Mouse (Mus musculus): ENCODE data around the gene Ppm1n. TPM values are rescaled to one million over a fixed set of nuclear protein-coding genes. Genes with fewer than 3 reads are reported as not detected.
"Not testable (repeated sequence)": the region's sequence is repeated elsewhere in the genome, so short reads cannot be mapped to it uniquely, and the experiment has no call there.

Gene Ppm1n
- polyA plus RNA-seq, 1 experiment from 2014 or later = not detected

DNA sequence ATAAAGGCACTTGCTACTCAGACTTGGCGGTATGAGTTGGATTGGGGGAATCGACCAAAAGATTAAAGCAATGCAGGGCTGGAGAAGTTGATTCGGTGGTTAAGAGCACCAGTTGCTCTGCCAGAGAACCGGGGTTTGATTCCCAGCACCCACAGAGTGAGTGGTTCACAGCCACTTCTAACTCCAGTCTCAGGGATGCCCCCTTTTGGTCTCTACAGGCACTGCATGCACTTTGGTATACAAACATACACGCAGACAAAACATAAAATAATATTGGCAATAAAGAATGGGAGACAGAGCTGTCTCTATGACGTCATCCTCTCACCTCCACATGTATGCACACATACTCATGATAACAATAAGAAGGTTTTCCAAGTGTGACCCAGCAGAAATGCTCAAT, 17.2 kb upstream of the Ppm1n start:
- Histone ChIP-seq H3K4me1 (peaks cover 14% of the 10 kb centered on the region; the same call in 1 of the 2 replicates), H3K4me2 (replicated peaks) (no peak overlapping the region), H3K4me3 (no peak overlapping the region), H3K27me3 (peaks cover 9% of the 10 kb centered on the region), H3K9me3 (no peaks in the 10 kb centered on the region), H3K27ac (no peak overlapping the region), H3K9ac (no peak overlapping the region), H3K36me3 (no peaks in the 10 kb centered on the region)
- ATAC-seq (ENCODE audit: low FRiP score, low read depth) = no peak
- 85% methylated on average over 6 of the region's 6 CpGs for WGBS

DNA sequence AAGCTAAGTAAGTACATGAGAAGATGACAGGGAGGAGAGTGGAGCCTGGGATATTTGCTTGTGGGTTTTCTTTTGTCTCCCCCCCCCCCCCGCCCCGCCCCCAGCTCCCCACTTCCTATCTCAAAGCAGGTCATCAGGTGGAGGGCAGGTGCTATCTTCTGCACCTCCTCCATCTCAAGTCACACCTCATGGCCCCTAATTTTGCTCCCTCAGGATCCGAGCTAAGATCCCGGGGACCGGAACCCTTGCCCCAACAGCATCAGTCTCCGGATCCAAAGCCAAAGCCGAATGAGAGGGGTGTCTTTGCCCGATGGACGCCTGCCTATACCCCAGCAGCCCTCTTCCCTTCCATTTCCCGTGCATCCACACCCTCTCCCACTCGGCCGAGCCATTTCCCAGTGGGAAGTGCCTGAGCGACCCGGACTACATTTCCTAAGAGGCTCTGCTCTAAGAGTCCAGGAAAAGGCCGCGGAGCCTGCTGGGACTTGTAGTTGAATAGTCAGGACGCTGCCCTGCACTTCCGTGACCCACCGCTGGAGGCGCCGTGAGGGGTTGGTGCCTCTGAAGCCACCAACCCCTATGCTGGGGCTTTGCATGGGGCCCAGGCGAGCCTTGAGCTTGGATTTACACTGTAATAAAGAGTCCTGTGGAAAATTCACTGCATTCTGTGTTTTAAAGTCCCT, 15.8 kb upstream of the Ppm1n start:
- H3K27me3 ChIP-seq = no peaks in the 10 kb centered on the region
- H3K36me3 ChIP-seq = no peaks in the 10 kb centered on the region
- no peak overlapping the region for H3K27ac ChIP-seq
- H3K4me1 ChIP-seq = peaks cover 17% of the 10 kb centered on the region
- H3K4me2 ChIP-seq (replicated peaks) = peak overlapping the region; percentile 62
- WGBS = 12% methylated on average over 20 of the region's 22 CpGs
- H3K9ac ChIP-seq = peak overlapping the region; percentile 60
- ATAC-seq (ENCODE audit: low FRiP score, low read depth) = peak; percentile 85
- no peaks in the 10 kb centered on the region for H3K9me3 ChIP-seq
- peak overlapping the region; percentile 43 for H3K4me3 ChIP-seq

DNA sequence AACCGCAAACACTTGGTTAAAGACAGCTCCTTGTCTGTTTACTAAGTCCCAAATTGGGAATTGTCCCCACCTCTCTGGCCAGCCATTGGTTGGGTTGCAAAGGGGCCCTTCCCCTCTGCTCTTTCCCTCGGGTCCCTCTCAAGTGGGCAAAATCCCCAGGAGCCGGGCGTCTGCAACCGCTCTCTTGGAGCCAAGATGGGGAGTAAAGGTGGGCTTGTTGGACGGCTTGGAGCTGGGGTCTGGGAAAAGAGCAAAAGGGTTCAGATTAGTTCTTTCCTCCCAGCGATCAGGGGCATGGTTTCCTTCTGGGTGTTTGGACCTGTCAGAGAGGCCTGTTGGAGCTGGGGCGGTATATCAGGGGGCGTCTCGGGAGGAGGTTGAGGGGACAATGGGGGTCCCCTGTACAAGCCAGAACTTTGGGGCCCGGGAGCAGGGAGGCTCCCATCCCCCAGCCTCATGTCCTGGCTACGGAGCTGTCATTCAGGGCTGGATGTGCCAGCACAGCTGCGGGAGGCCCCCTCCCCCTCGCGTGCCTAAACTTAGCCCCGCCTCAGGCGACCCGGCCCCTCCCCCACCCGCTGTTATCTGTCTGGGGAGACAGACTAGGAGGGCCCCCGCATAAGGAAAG, 11.2 kb upstream of the Ppm1n start:
- 0 out of 2 replicates have a peak, but pooled peaks have one; percentile 44 for ATAC-seq (ENCODE audit: low FRiP score, low read depth)
- Histone ChIP-seq H3K27ac (no peak overlapping the region; the same call in 1 of the 2 replicates), H3K36me3 (no peaks in the 10 kb centered on the region), H3K4me3 (peak overlapping the region; percentile 34), H3K4me2 (replicated peaks) (peak overlapping the region; percentile 60), H3K9me3 (no peaks in the 10 kb centered on the region), H3K4me1 (peaks cover 20% of the 10 kb centered on the region), H3K27me3 (0 out of 2 replicates have a peak, but pooled peaks cover 3% of the 10 kb centered on the region), H3K9ac (peak overlapping the region; percentile 43)
- WGBS = under 1% methylated on average over 20 of the region's 20 CpGs

DNA sequence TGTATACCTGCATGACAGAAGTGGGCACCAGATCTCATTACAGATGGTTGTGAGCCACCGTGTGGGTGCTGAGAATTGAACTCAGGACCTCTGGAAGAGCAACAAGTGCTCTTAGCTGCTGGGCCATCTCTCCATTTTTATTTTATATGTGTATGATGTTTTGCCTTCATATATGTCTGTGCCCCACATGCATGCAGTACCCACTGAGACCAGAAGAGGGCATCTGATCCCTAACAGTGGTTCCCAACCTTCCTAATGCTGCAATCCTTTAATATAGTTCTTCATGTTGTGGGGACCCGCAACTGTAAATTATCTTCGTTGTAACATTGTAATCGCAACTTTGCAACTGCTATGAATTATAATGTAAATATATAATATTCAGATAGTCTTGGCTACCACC, 4.9 kb upstream of the Ppm1n start:
- Histone ChIP-seq H3K27ac (no peak overlapping the region), H3K36me3 (no peaks in the 10 kb centered on the region), H3K9ac (no peak overlapping the region), H3K4me3 (no peak overlapping the region), H3K27me3 (peaks cover 43% of the 10 kb centered on the region), H3K9me3 (no peaks in the 10 kb centered on the region), H3K4me2 (replicated peaks) (no peak overlapping the region), H3K4me1 (peaks cover 10% of the 10 kb centered on the region; the same call in 1 of the 2 replicates)
- WGBS = 26% methylated on average over 4 of the region's 4 CpGs
- ATAC-seq (ENCODE audit: low FRiP score, low read depth) = no peak

DNA sequence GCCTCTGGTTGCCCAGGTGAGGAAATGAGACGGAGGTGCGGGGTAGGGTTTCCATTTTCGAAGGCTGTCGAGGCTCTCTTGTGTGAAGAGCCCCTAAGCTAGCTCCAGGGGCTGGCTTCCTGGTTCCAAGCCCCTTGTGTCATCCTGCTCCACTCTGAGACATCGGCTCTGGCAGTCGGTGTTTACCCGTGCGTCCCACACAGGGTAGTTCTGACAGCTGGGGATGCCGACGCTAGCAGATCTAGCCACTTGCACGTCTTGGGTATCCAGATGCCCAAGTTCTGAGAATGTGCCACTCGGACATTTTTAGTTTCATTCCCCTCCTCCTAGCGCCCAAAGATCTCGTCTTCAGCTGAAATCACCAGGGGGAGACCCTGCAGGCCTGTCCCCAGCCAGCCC, 3.5 kb upstream of the Ppm1n start:
- Histone ChIP-seq H3K4me2 (replicated peaks) (peak overlapping the region; percentile 97), H3K9me3 (no peaks in the 10 kb centered on the region), H3K36me3 (no peaks in the 10 kb centered on the region), H3K27ac (no peak overlapping the region), H3K9ac (no peak overlapping the region), H3K27me3 (peaks cover 57% of the 10 kb centered on the region), H3K4me1 (peaks cover 18% of the 10 kb centered on the region), H3K4me3 (peak overlapping the region; percentile 59; the same call in 1 of the 2 replicates)
- ATAC-seq (ENCODE audit: low FRiP score, low read depth) = no peak
- WGBS = 44% methylated on average over 14 of the region's 14 CpGs

DNA sequence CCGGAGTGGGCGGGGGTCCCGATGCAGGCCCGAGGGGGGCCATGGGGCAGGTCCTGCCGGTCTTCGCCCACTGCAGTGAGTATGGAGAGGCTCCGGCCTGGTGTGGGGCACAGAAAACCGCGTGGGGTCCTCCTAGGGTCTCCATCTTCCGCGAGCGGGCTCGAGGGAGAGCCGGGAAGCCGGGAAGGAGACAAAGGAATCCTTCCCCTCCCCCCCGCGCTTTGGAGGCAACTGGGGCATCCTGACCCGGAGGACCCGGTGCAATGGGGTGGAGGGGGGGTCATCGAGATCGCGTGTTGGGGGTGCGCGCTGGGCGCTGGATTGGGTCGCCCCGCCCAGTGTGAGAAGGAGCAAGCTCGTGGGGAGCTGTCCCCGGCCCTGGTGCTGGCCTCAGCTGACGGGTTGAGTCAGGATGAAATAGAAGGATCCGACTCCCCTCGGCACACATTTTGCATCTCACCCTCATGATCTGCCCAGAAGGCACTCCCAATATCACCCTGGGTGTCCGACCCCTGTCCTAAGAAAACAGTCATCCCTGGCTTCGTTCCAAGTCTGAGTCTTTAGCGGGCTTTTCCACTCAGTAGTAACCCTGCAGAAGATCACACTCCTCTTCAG, 3.0 kb upstream of the Ppm1n start:
- WGBS = 1% methylated on average over 34 of the region's 35 CpGs
- peaks cover 18% of the 10 kb centered on the region for H3K4me1 ChIP-seq
- H3K4me3 ChIP-seq = peak overlapping the region; percentile 59
- no peaks in the 10 kb centered on the region for H3K36me3 ChIP-seq
- H3K27me3 ChIP-seq = peaks cover 62% of the 10 kb centered on the region
- no peak overlapping the region for H3K27ac ChIP-seq
- H3K9me3 ChIP-seq = no peaks in the 10 kb centered on the region
- H3K4me2 ChIP-seq (replicated peaks) = peak overlapping the region; percentile 97
- ATAC-seq (ENCODE audit: low FRiP score, low read depth) = peak; percentile 64
- H3K9ac ChIP-seq = peak overlapping the region; percentile 51

DNA sequence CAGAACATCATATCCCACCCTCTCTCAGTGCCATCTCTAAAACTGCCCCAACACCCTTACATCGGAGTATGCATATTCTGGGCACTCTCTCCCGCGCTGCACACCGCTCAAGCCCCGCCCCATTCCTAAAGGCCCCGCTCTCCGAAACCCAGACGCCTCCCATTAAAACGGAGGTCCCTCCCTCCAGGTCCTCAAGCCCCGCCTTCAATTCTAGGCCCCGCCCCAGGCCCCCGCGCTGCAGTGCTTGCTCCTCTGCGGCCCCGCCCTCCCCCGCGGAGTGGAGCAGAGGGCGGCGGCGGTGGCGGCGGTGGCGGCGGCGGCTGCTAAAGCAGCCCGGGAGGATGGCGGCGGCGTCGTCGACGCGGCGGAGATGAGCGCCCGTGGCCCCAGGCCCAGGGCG, 2.5 kb upstream of the Ppm1n start, which contains the start of gene Rtn2:
Gene Rtn2, plus strand, starts transcription at position 240 of the 400 bp plus-strand sequence.
- peaks cover 18% of the 10 kb centered on the region for H3K4me1 ChIP-seq
- H3K4me2 ChIP-seq (replicated peaks) = peak within 1 kb of the TSS; percentile 97
- peak within 1 kb of the TSS; percentile 59 for H3K4me3 ChIP-seq
- H3K9ac ChIP-seq = peak within 1 kb of the TSS; percentile 51
- ATAC-seq (ENCODE audit: low FRiP score, low read depth) = peak; percentile 69
- peaks cover 67% of the 10 kb centered on the region for H3K27me3 ChIP-seq
- H3K36me3 ChIP-seq = no peaks in the 10 kb centered on the region
- H3K27ac ChIP-seq = no peak within 1 kb of the TSS
- no peaks in the 10 kb centered on the region for H3K9me3 ChIP-seq
- 2% methylated on average over 35 of the region's 37 CpGs for WGBS

DNA sequence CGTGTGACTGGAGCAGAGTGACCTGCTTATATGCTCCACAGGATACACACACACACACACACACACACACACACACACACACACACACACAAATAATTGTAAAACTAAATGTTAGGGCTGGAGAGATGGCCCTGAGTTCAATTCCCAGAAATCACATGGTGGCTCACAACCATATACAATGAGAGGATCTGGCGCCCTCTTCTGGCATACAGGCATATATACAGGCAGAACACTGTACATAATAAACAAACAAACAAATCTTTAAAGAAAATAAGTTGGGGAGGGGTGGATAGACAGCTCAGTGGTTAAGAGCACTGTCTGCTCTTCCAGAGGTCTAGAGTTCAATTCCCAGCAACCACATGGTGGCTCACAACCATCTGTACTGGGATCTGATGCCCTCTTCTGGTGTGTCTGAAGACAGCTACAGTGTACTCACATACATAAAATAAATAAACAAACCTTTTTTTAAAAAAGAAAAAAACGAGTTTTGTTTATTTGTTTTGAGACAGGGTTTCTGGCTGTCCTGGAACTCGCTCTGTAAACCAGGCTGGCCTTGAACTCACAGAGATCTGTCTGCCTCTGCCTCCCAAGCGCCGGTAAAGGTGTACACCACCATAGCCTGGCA, 1.9 kb upstream of the Ppm1n start:
- not testable (repeated sequence) for H3K36me3 ChIP-seq; ATAC-seq (ENCODE audit: low FRiP score, low read depth); H3K27ac ChIP-seq; H3K9me3 ChIP-seq; H3K9ac ChIP-seq
- Histone ChIP-seq H3K4me2 (replicated peaks) (peak overlapping the region; percentile 97), H3K4me3 (peak overlapping the region; percentile 59), H3K4me1 (peaks cover 18% of the 10 kb centered on the region), H3K27me3 (peaks cover 73% of the 10 kb centered on the region)
- WGBS = 45% methylated on average over 6 of the region's 6 CpGs

DNA sequence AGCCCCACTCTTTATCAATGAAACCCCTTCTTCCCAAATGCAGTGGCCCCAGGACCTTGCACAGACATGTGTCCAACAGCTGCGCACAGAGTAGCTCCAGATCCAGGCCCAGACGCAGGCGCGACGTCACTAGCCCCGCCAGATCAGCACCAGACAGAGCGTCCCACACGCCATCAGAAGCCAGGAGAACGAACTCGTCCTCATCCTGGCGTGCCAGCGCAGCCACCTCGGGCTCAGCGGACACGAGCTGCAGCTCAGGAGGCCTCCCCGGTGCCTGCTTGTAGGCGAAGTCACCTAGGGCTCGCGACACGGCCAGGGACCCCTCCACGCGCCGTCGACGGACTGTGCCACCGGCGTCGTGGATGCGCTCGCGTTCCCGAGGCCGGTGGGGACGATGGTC, 812 bp downstream of the Ppm1n start:
- H3K9me3 ChIP-seq = no peaks in the 10 kb centered on the region
- H3K4me1 ChIP-seq = peaks cover 18% of the 10 kb centered on the region
- H3K27ac ChIP-seq = no peak overlapping the region
- peak overlapping the region; percentile 32 for H3K4me3 ChIP-seq
- no peak overlapping the region for H3K9ac ChIP-seq
- peaks cover 69% of the 10 kb centered on the region for H3K27me3 ChIP-seq
- peak overlapping the region; percentile 54 for H3K4me2 ChIP-seq (replicated peaks)
- H3K36me3 ChIP-seq = no peaks in the 10 kb centered on the region
- 2% methylated on average over 34 of the region's 34 CpGs for WGBS
- ATAC-seq (ENCODE audit: low FRiP score, low read depth) = no peak

DNA sequence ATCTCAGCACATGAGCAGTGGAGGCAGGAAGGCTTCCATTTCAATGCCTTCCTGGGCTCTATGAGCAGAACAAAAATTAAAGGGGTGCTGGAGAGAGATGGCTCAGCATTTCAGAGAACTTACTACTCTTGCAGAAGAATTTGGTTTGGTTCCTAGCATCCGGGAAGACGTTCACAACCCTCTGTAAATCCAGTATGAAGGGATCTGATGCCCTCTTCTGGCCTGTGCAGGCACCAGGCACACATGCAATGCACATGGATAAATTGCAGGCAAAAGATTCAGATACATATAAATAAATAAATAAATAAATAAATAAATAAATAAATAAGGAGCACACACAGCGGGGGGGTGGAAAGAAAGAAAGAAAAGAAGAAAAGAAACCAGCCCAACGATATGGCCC, 3.6 kb downstream of the Ppm1n start:
- H3K27me3 ChIP-seq = peaks cover 45% of the 10 kb centered on the region
- ATAC-seq (ENCODE audit: low FRiP score, low read depth) = no peak
- 51% methylated on average over 4 of the region's 4 CpGs for WGBS
- no peak overlapping the region for H3K4me3 ChIP-seq
- no peak overlapping the region for H3K27ac ChIP-seq
- H3K36me3 ChIP-seq = no peaks in the 10 kb centered on the region
- H3K4me2 ChIP-seq (replicated peaks) = no peak overlapping the region
- H3K9me3 ChIP-seq = no peaks in the 10 kb centered on the region
- H3K9ac ChIP-seq = no peak overlapping the region
- H3K4me1 ChIP-seq = peaks cover 9% of the 10 kb centered on the region

DNA sequence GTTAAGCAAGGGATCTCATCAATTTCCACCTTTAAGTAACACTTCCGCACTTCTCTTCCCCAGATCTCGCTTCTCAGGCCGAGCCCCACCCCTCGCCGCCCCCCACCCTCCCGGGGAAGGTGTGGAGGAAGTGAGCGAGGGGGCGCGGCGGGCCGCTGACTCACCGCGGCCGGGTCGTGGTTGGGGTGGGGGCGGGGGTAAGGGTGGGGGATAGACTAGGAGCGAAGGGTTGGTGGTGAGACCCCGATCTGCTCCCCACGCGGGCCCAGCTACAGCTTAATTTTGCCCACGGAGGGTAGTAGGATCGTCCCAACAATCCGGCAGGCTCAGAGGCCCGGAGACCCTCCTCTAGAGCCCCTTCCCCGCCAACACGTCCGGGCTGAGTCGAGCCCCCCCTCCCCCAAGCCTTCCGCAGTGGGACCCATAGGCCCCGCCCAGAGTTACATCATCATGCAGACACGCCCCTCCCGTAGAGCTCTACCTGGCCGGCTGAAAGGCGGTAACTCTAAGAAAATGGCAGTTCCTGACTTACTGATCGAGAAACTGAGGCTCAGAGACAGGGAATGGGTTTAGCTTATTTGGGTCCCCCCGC, 7.6 kb downstream of the Ppm1n start:
- WGBS = under 1% methylated on average over 36 of the region's 36 CpGs
- H3K9ac ChIP-seq = peak overlapping the region; percentile 93
- peak overlapping the region; percentile 96 for H3K27ac ChIP-seq
- peak; percentile 84 for ATAC-seq (ENCODE audit: low FRiP score, low read depth)
- H3K36me3 ChIP-seq = peaks cover under 1% of the 10 kb centered on the region; the same call in 1 of the 2 replicates
- peaks cover 5% of the 10 kb centered on the region; the same call in 1 of the 2 replicates for H3K27me3 ChIP-seq
- H3K4me3 ChIP-seq = peak overlapping the region; percentile 94
- peaks cover 23% of the 10 kb centered on the region for H3K4me1 ChIP-seq
- H3K4me2 ChIP-seq (replicated peaks) = peak overlapping the region; percentile 88
- no peaks in the 10 kb centered on the region for H3K9me3 ChIP-seq

All from limb, embryonic 13.5 days (tissue).